Mouse (Mus musculus): ENCODE data around the gene Zc3hav1l. TPM values are rescaled to one million over a fixed set of nuclear protein-coding genes. Genes with fewer than 3 reads are reported as not detected.
A peak's percentile ranks its signal among the peaks of the same experiment; 100 is the strongest.

The Zc3hav1l gene
- polyA plus RNA-seq, 1 experiment from 2014 or later = 8.2 TPM

DNA sequence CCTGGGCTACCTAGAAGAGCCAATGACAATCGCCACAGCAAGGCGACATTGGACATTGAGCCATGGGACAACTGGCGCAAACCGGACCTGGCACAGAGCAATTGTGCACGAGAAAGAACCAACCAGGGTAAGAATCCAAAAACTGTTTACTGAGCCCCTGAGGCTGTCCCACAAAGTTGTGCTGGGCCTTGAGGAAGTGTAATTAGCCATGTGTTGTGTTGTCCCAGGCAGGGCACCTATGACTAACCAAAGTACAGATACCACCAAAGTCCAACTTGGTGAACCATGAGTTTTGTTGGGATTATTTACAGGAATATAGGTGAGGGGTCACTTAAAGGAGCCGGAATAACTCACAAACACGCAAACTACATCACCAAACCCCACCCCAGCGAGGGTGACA lies 41.6 kb downstream of the Zc3hav1l start:
- ATAC-seq = no peak
- Histone ChIP-seq H3K4me3 (no peak overlapping the region), H3K4me1 (peaks cover 11% of the 10 kb centered on the region), H3K9me3 (replicated peaks) (no peaks in the 10 kb centered on the region), H3K27ac (no peak overlapping the region), H3K9ac (no peak overlapping the region), H3K36me3 (ENCODE audit: poor library complexity, severe bottlenecking) (no peaks in the 10 kb centered on the region), H3K4me2 (no peak overlapping the region), H3K27me3 (0 out of 2 replicates have a peak, but pooled peaks cover 3% of the 10 kb centered on the region)
- WGBS = 95% methylated on average over 8 of the region's 8 CpGs

DNA sequence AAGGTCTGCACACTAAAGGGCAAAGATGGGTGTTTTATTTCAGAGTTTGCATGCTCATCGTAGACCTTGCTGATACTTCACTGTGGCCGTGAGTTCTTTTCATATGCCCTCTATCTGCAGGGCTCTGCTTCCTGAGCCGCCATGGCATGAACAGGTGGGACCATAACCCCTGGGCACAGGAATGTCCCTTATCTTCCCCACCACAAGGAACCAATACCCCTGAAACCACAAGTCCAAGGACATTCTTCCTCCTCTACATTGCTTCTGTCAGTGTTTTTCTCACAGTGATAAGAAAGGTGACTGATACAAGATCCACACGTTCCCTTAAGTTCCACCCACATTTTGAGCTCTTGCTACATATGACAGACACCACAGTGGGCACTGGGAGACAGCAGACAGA lies 42.3 kb downstream of the Zc3hav1l start:
- H3K36me3 ChIP-seq (ENCODE audit: poor library complexity, severe bottlenecking) = no peaks in the 10 kb centered on the region
- H3K4me1 ChIP-seq = peaks cover 18% of the 10 kb centered on the region
- no peak overlapping the region for H3K4me3 ChIP-seq
- 0 out of 2 replicates have a peak, but pooled peaks cover 3% of the 10 kb centered on the region for H3K27me3 ChIP-seq
- WGBS = 94% methylated on average over 4 of the region's 4 CpGs
- no peak overlapping the region for H3K4me2 ChIP-seq
- no peak for ATAC-seq
- no peak overlapping the region for H3K27ac ChIP-seq
- H3K9ac ChIP-seq = no peak overlapping the region
- H3K9me3 ChIP-seq (replicated peaks) = no peaks in the 10 kb centered on the region

DNA sequence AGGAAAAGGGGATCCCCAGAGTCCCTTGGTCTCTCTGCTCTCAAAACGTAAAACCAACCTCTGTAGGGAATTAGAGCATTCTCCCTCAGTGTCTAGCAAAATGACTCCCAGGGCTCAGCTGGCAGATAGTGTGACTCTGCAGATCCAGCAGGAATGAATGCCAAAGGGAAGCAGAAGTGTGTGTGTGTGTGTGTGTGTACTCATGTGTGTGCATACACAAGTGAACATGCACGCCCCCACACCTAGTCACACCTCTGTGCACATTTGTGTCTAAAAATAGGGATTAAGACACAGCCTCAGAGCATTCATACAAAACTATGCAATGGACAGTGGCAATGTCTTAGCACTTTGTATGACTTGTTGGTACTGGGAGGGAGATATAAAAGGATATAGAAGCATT lies 43.3 kb downstream of the Zc3hav1l start:
- Histone ChIP-seq H3K27ac (no peak overlapping the region), H3K4me1 (peaks cover 27% of the 10 kb centered on the region), H3K4me3 (no peak overlapping the region), H3K9me3 (replicated peaks) (no peaks in the 10 kb centered on the region), H3K27me3 (0 out of 2 replicates have a peak, but pooled peaks cover 3% of the 10 kb centered on the region), H3K36me3 (ENCODE audit: poor library complexity, severe bottlenecking) (no peaks in the 10 kb centered on the region), H3K9ac (no peak overlapping the region), H3K4me2 (no peak overlapping the region)
- WGBS = 82% methylated on average over 2 of the region's 2 CpGs
- ATAC-seq = no peak

DNA sequence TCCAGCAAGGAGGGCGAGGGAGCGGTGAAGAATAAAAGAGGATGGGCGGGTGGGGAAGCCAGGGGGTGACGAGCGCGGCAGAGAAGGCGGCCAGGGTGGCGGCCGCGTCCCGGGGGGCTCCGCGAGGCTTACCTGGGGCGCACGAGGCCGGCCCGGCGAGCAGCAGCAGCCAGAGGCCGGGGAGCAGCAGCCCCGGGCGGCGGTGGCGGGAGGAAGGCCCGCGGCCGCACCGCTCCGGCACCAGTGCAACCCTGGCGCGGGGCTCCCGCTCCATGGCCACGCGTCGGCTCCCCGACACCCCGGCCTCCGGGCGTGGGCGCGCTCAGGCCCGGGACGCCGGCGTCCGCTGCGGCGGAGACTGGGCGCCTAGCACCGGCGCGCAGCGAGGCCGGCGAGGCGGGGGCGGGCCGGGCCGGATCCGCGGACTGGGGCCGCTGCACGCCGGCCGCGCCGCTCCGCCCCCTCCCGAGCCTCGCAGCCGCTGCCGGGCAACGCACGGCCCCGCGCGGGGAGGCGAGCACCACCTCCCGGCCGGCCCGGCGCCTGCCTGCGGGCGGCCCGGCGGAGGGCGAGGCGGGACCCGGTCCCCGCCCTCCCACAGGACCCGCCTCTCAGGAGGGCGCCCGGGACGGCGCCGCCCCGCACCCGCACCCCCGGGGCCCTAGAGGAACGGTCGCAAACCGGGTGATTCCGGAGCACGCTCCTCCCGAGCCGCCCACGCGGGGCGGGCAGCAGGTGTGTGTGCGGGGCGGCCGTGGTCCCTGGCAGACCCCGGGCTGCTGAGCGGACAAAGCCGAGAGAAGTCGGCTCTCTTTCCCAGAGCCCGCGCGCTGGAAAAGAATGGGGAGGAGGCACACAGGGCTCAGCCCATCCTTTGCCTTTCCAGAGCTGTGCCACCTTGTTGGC lies 45.1 kb downstream of the Zc3hav1l start, which contains the start of gene D630045J12Rik:
TSS of gene D630045J12Rik (minus strand) at position 274 of the 906 bp plus-strand sequence.
- peak; percentile 95 for ATAC-seq
- Histone ChIP-seq H3K4me3 (peak within 1 kb of the TSS; percentile 92), H3K4me1 (peaks cover 37% of the 10 kb centered on the region), H3K27ac (peak within 1 kb of the TSS; percentile 93), H3K27me3 (0 out of 2 replicates have a peak, but pooled peaks cover 3% of the 10 kb centered on the region), H3K9ac (peak within 1 kb of the TSS; percentile 99), H3K4me2 (peak within 1 kb of the TSS; percentile 81), H3K36me3 (ENCODE audit: poor library complexity, severe bottlenecking) (no peaks in the 10 kb centered on the region), H3K9me3 (replicated peaks) (no peaks in the 10 kb centered on the region)
- WGBS = under 1% methylated on average over 85 of the region's 118 CpGs

DNA sequence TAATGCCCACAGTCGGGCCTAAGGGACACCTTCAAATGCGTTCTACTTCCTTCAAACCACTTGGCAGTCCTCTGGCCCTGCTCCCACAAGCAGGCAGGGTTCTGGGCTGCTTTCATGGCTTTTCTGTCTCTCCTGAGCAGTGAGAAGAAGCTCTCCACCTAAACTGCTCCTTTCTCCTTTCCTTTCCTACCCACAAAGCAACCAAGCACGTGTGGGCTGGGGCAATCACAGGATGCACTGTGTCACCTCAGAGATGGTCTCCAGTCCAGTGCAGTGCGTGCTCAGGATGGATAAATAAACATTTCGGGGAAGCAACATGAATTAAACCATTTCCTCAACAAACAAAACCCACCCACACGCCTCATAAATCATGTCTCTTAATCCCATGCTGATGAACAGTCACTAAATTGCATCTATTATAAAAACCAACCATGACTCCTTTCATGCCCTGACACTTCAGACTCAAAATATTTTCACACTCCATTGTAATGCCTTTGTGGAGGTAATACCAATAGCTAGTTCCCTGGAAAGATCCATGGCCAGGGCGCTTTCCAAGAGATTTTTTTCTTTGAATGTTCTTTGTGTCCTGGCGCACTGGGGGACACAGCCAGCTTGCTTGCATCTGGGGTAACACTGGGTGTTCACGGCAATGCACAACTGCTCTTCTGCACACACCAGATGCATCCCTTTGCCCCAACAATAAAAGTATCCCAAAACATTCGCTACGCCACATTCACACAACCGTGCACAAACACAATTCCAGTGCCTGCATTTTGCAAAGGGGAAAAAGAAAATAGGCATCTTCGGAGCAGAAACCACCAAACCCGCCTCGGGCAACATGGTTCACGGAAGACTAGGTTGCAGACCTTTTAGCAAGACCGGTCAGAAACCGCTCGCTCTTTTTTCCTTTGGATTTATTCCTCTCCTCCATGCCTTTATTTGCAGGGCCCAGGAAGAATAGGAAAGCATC lies 46.0 kb downstream of the Zc3hav1l start:
- Histone ChIP-seq H3K27me3 (0 out of 2 replicates have a peak, but pooled peaks cover 3% of the 10 kb centered on the region), H3K9me3 (replicated peaks) (no peaks in the 10 kb centered on the region), H3K36me3 (ENCODE audit: poor library complexity, severe bottlenecking) (no peaks in the 10 kb centered on the region), H3K4me1 (peaks cover 37% of the 10 kb centered on the region), H3K9ac (peak overlapping the region; percentile 99), H3K4me3 (peak overlapping the region; percentile 92), H3K4me2 (peak overlapping the region; percentile 81), H3K27ac (peak overlapping the region; percentile 93)
- peak; percentile 8 for ATAC-seq
- 4% methylated on average over 19 of the region's 19 CpGs for WGBS

DNA sequence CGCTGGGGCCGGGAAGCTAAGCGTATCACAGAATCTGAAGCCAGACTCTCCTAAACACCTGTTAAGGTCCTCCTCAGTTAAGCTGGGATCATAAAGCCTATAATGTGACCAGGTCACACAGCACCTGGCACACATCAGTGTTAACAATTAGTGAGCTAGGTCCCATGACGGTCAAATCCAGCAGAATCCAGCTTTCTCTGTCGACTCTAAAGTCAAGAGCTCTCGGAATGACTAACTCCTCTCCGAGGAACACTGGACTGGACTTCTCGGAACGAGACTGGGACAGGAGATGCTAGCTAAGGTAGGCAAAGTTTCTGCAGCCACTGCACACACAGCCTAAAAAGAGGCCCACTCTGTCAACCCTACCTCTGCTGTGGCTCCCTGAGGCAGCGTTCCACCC lies 46.9 kb downstream of the Zc3hav1l start:
- peaks cover 37% of the 10 kb centered on the region for H3K4me1 ChIP-seq
- no peaks in the 10 kb centered on the region for H3K36me3 ChIP-seq (ENCODE audit: poor library complexity, severe bottlenecking)
- H3K9ac ChIP-seq = peak overlapping the region; percentile 99
- peak overlapping the region; percentile 81 for H3K4me2 ChIP-seq
- WGBS = 79% methylated on average over 10 of the region's 10 CpGs
- peak overlapping the region; percentile 92 for H3K4me3 ChIP-seq
- H3K27ac ChIP-seq = 0 out of 2 replicates have a peak overlapping the region, but pooled peaks have one; percentile 93
- ATAC-seq = no peak
- 0 out of 2 replicates have a peak, but pooled peaks cover 3% of the 10 kb centered on the region for H3K27me3 ChIP-seq
- no peaks in the 10 kb centered on the region for H3K9me3 ChIP-seq (replicated peaks)

DNA sequence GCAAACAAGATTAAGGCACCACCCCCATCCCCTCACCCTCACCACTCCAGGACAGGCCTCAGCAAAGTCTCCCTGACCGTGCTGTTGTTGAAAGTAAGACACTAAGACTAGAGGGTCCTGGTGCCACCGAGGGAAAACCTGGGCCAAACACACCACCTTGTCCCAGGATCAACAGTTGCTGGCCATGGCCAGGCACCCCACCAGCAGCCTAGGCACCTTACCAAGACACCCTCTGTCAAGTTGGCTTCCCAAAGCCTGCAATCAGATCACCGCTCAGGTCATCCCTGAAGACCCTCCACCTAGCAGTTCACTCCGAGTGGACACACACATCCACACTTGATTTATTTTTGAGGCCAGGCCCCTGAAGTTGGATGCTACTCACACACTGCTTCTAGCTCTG lies 47.6 kb downstream of the Zc3hav1l start:
- no peak for ATAC-seq
- peaks cover 37% of the 10 kb centered on the region for H3K4me1 ChIP-seq
- no peaks in the 10 kb centered on the region for H3K36me3 ChIP-seq (ENCODE audit: poor library complexity, severe bottlenecking)
- peak overlapping the region; percentile 81 for H3K4me2 ChIP-seq
- no peak overlapping the region for H3K27ac ChIP-seq
- WGBS = 49% methylated on average over 4 of the region's 4 CpGs
- 0 out of 2 replicates have a peak overlapping the region, but pooled peaks have one; percentile 21 for H3K9ac ChIP-seq
- H3K27me3 ChIP-seq = 0 out of 2 replicates have a peak, but pooled peaks cover 3% of the 10 kb centered on the region
- peak overlapping the region; percentile 92; the same call in 1 of the 2 replicates for H3K4me3 ChIP-seq
- no peaks in the 10 kb centered on the region for H3K9me3 ChIP-seq (replicated peaks)

DNA sequence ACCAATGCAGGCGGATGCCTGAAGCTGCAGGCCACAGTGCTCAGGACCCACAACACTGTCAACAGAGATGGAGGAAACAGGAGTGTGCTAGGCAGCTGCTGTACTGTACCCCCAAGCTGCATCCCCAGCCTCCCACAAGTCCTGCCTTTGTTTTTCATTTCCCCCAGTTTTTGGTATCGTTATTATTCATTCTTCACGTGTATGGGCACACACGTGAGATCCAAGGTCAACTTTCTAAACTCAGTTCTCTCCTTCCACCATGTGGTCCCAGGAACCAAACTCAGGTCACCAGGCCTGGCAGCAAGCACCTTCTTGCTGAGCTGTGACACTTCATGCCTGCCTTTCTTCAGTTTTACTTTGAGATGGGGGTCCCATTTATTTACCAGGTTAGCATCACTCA lies 51.7 kb downstream of the Zc3hav1l start:
- Histone ChIP-seq H3K9ac (no peak overlapping the region), H3K4me2 (no peak overlapping the region), H3K36me3 (ENCODE audit: poor library complexity, severe bottlenecking) (no peaks in the 10 kb centered on the region), H3K4me1 (peaks cover 61% of the 10 kb centered on the region), H3K27ac (no peak overlapping the region), H3K27me3 (no peaks in the 10 kb centered on the region), H3K4me3 (no peak overlapping the region), H3K9me3 (replicated peaks) (no peaks in the 10 kb centered on the region)
- 94% methylated on average over 4 of the region's 4 CpGs for WGBS
- ATAC-seq = no peak

DNA sequence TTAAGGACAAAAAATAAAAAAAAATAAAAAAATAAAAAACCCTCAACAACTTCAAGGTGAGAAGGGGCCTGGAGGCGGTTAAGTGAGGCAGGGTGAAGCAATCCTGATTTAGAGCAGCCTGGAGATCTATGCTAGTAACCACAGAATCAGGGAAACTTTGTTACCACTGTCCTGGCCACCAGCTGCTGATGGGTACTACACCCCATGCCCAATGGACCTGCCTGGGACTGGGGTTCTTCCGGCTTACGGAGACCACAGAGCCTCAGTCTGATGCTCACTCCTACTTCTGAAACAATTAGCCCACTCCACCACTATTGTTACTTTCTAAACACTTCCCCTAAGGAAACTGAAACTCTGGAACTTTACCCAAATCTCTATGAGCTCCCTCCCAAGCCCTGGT lies 54.3 kb downstream of the Zc3hav1l start:
- 83% methylated on average over 3 of the region's 3 CpGs for WGBS
- no peak overlapping the region for H3K9ac ChIP-seq
- no peaks in the 10 kb centered on the region for H3K27me3 ChIP-seq
- no peak for ATAC-seq
- no peaks in the 10 kb centered on the region for H3K9me3 ChIP-seq (replicated peaks)
- H3K4me3 ChIP-seq = no peak overlapping the region
- H3K27ac ChIP-seq = no peak overlapping the region
- H3K36me3 ChIP-seq (ENCODE audit: poor library complexity, severe bottlenecking) = no peaks in the 10 kb centered on the region
- no peak overlapping the region for H3K4me2 ChIP-seq
- peaks cover 64% of the 10 kb centered on the region for H3K4me1 ChIP-seq

DNA sequence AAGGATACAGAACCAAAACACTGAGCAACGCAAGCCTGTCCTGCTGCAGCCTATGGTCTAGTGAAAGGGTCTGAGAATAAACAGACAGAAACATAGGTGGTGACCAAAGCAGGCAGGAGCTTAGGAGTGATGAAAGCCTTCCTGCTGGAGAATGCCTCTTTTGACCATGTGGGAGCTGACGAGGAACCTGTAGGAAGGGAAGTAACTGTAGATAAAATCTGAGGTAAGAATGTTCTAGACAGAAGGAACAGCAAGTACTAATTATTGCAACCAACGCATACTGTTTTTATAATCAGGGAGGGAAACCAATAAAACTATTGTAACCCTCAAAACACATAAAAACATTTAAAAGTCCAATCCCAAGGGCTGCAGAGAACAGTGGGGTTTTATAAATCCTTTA lies 54.9 kb downstream of the Zc3hav1l start:
- Histone ChIP-seq H3K4me3 (no peak overlapping the region), H3K4me2 (no peak overlapping the region), H3K36me3 (ENCODE audit: poor library complexity, severe bottlenecking) (no peaks in the 10 kb centered on the region), H3K27me3 (no peaks in the 10 kb centered on the region), H3K4me1 (peaks cover 58% of the 10 kb centered on the region), H3K9ac (no peak overlapping the region), H3K9me3 (replicated peaks) (no peaks in the 10 kb centered on the region), H3K27ac (no peak overlapping the region)
- ATAC-seq = no peak
- 70% methylated on average over 3 of the region's 3 CpGs for WGBS

DNA sequence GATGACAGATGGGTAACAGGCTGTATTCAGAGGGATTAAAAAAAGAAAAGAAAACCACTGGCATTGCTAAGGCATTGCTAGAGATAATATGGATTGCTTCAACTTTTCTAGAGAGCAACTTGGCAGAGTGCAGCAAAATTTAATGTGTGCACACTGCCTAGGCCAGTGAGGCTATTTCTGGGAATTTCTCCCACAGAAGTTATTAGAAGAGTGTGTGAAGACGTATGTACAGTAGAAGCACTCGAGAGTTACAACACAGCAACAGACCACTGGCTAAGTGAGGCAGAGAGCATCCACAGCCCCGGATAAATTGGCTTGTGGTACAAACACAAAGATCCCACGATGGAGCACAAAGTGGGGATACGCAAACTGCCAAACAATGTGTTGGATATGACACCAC lies 56.2 kb downstream of the Zc3hav1l start:
- WGBS = 55% methylated on average over 5 of the region's 5 CpGs
- Histone ChIP-seq H3K9me3 (replicated peaks) (no peaks in the 10 kb centered on the region; the same call in 1 of the 2 replicates), H3K4me1 (peaks cover 57% of the 10 kb centered on the region), H3K27ac (peak overlapping the region; percentile 44), H3K36me3 (ENCODE audit: poor library complexity, severe bottlenecking) (no peaks in the 10 kb centered on the region), H3K4me3 (no peak overlapping the region), H3K9ac (no peak overlapping the region), H3K27me3 (no peaks in the 10 kb centered on the region), H3K4me2 (no peak overlapping the region)
- ATAC-seq = no peak; the same call in 1 of the 2 replicates

Measured in forebrain, embryonic 13.5 days (tissue).